Mouse (Mus musculus): Measurements from ENCODE around the gene Ly75.

Gene Ly75

GRCm38 (mm10) chr2:60369454-60369853 is 13.6 kb downstream of the Ly75 start:
- no peak for DNase-seq

DNA sequence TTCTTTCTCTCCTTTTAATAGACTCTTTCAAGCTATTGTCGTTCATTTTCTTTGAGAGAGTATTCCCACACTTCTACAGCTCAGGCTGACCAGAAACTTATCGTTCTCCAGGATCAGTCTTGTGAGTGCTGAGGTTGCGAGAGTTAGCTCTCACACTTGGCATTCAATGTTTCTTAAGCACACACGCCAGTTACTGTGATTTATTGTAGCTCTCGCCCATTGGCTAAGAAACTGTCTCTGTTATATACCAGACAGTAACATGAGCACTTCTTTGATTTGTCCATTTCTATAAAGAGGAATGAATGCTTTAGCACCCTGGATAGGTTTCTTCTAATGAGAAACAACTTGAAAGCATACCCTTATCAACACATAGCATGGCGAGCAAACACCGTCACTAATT is 15.2 kb downstream of the Ly75 start:
- DNase-seq: no peak

DNA sequence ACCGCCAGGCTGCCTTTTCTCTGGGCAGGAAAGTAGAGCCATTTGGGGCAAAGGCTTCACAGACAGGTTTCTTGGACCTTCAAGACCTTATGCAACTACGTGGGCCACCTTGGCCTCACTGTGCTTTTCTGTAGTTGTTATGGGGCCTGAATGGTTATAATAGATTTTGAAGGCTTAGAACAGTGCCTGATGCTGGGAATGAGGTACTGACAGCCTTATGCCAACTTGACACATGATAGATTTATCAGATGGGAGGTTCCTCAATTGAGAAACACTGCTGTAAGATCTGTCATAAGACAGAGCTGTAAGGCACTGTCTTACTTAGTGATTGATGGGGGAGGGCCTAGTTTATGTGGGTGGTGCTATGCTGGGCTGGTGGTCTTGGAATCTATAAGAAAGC is 15.9 kb downstream of the Ly75 start:
- no peak for DNase-seq

DNA sequence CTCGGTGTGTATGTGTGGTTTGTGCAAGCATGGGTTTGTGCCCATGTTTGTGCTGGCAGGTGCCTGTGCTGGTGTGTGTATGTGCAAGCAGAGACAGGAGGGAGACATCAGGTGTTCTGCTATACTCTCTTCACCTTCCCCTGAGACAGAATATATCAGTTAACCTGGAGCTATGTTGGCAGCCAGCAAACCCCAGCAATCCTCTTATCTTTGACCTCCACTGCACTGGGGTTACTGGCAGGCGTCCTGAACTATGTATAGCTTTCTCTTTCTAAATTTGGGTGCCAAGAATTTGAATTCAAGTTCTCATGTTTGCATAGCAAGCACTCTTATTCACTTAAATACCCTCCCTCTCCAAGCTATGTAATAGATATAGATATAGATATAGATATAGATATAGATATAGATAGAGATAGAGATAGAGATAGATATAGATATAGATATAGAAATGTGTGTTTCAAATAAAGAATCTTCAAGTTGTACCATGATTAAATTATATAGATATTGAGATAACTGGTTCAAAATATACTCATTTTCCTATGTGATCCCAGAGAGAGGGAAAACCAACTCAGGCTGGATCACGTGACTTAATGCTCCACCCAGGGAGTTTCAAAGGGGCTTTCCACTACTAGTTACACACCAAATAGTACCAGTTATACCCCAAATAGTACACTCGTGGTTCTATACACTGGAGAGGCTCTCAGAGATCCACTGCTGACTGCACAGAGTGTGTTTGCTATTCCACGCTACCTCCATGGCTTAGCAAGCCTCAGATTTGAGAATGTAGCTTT is 17.1 kb downstream of the Ly75 start:
- no peak for DNase-seq

DNA sequence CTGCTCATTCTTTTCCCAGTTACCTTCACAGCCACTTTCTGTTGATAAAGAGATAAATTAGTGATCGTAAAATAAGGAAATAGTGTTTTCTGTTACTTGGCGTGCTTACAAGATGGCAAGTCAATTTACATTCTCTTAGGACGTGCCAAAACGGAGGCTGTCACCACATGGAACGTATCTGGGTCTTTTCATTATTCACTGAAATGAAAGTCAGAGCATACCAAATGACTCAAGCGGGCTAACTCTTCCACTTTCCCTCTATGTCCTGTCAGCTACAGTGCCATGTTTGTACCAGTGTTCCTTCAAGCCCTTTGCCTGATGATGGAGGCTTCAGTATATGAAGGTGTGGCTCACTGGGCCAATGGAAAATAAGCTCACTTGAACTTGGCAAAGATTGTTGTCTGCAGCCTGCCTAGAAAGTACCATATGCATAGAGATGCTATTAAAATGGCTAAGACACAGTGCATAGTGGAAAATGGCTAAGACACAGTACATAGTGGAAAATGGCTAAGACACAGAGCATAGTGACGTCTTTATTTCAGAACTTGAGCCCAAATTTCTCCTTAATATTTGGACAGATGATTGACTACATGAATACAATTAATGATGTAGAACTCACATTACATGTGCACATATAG is 17.8 kb downstream of the Ly75 start:
- no peak for DNase-seq

- no peak for DNase-seq
These were observed 21.0 kb downstream of the Ly75 start for GRCm38 (mm10) chr2:60362146-60362545.

GRCm38 (mm10) chr2:60359796-60360195 is 23.3 kb downstream of the Ly75 start:
- no peak for DNase-seq

- DNase-seq: no peak
These were observed 27.8 kb downstream of the Ly75 start for GRCm38 (mm10) chr2:60355388-60355683.

GRCm38 (mm10) chr2:60354541-60355387 is 28.3 kb downstream of the Ly75 start:
- no peak for DNase-seq

GRCm38 (mm10) chr2:60352296-60352695 is 30.8 kb downstream of the Ly75 start:
- no peak for DNase-seq

DNA sequence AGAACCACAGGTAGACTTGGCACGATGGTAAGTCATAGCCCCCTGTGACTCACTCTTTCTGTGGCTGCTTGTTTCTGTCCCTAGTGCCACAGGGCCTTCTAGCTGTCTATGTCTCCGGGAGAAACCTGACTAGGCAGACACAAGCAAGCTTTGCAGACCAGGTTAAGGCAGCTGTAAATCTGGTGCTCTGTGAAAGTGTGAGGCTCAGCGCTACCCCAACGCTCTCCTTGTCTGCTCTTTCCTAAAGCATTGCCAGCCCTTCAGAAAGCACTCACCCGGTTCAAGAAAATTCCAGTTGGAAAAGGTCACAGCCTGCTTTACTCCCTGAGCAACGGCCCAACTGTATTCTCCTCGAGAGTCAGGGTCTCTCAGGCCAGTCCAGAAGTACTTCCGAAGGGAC is 31.3 kb downstream of the Ly75 start:
- DNase-seq: no peak

- DNase-seq: no peak
These were observed 35.2 kb downstream of the Ly75 start for GRCm38 (mm10) chr2:60347875-60348274.

DNA sequence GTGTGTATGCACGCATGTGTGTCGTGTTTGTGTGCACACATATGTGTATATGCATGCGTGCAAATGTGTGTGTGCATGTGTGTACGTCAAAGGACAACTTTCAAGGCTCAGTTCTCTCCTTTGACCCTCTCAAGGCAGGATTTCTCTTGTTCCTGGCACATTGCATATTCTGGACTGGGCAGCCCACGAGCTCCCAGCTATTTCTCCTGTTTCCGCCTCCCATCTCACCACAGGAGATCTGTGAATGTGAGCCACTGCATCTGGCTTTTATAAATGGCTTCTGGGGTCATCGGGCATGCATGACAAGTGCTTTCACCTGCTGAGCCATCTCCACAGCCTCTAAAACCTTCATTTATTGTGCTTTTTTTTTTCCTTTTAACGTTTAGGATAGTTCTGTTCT is 36.6 kb downstream of the Ly75 start:
- peak; percentile 12 to 20 for DNase-seq

- DNase-seq: no peak
These were observed 37.4 kb downstream of the Ly75 start for GRCm38 (mm10) chr2:60345717-60346116.

GRCm38 (mm10) chr2:60343607-60344289 is 39.4 kb downstream of the Ly75 start:
- DNase-seq: no peak

- DNase-seq: peak in 1 of 2 experiments; percentile 9
These were observed 40.8 kb downstream of the Ly75 start for GRCm38 (mm10) chr2:60342107-60342880.

DNA sequence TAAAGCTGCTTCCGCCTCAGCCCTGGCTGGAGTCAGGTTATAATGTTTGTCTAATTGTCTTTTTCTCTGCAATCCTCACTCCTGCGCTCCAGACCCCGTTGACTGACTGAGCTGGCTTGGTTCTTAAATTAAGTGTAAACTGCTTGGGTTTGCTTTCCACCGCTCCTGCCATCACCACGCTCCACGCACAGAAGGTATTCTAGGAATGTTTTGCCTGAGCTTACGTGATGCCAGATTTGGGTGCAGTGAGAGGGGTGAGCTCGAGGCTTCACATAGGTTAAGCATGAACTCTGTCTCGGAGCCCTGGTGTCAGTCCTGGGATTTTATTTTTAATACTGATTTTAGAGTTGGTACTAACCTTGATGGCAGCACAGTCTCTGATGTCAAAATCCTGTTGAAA is 45.2 kb downstream of the Ly75 start:
- DNase-seq: no peak

DNA sequence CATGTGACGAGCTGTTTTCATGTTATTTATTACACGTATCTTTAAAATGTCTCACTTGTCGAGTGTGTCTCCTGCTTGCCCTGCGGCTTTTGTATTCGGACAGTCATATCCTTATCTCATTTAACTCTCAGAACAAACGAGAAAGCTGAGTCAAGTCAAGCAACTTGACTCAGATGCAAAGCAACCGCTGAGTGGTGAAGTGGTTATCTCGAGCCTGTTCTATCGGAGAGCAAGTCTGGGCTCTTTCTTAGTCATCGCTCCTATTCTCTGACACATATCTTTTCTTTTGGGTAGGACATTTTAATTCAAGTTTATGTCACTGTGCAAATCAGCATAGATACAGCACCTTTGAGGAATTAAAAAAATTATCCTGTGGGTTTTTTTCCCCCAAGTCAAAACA is 54.5 kb downstream of the Ly75 start:
- DNase-seq: no peak

DNA sequence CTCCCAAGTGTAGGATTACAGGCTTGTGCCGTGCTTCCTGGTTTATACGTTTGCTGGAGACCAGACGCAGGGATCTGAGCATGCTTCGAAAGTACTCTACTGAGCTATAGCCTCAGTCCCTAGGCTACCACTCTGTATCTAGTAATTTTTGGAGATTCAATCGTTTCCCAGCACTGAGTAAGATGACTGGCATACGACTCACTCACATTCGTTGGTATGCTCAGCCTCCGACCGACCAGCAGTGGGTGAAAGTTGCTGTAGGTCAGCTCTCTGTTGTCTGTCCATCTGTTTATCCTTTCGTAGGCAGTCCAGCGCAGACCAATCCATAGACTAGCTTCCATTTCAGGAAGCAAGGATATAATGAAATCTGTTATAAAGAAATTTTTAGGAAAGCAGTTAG is 55.5 kb downstream of the Ly75 start:
- DNase-seq: no peak

DNA sequence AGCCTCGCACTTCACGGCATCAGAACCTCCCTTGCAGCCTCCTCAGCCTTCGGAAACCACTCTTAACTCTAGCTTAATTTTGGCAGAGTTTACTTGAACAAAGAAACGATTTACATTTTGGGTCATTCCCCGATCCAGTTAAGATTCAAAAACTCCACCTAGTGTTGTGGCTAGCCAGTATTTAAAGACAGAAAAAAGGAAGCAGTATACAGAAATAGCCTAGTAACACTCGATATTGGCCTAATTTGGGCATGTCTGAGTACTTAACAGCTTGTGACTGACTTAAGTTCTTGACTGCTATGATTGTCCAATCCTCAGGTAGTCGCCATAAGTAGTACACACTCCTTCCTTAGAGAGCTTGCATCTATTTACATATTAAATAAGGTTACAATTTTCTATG is 56.2 kb downstream of the Ly75 start:
- DNase-seq: no peak

DNA sequence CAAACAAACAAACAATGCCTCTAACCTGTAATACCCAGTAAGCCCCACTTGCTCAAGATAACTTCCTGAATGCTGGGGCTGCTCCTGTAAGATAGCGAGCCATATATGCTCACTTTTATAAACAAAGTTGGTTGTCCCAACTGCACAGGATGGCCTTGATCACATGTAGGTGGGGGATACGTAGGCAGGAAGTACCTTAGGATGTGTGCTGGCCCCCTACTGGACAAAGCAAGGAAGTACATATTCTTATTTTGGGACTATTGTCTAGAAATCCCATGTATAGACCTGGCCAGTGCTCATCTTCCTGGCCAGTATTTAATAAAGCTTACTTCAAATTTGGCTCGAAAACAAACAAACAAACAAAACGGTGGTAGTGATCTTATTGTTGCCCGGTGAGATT is 59.7 kb downstream of the Ly75 start:
- no peak for DNase-seq

DNA sequence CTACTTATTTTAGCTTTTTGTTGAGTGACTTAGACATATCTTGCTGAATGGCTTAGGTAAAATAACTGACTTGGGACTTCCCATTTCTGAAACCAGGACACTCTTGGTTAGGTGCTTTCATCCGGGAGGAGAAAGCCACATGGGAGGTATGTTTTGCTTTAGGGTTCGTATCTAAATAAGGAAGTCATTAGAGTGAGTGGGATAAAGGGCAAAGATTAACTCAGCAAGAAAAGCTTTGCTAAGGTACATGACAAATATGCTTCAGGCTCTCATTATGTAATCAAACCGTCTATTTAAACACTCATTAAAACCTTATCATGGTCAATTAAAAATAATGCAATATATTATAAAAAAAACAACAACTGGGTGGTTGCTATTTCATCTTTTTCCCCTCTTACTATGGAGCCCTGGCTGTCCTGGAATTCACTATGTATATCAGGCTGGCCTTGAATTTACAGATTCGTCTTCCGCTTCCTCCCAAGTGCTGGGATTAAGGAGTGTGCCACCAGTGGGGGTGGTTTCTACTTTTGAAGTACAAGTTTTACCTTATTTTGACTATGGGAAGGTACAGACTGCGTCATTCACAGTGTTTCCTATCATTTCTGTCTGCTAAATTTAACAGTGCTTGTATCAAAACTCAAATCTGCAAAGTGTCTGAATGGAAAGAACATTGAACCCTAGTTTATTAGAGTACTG is 60.9 kb downstream of the Ly75 start:
- no peak for DNase-seq

Measured in cerebellum, postnatal 14 days (tissue).